Comparison of ENCODE assay signal across 15 mouse cellular contexts in genomic region chr3:63896303-63896702, GRCm38 (mm10). TPM values are rescaled to one million over a fixed set of nuclear protein-coding genes. Genes with fewer than 3 reads are reported as not detected.
DNase-seq lines count a peak whose midpoint lies in the region; ATAC-seq and TF ChIP-seq lines count a peak whose summit lies in the region.
"Had no signal": no experiment of that assay in that cellular context is flagged by ENCODE, and none has a peak within 500 bp of the region (broad histone marks: within the 10 kb centered on the region; RNA-seq: fewer than 3 reads in every experiment).

No protein-coding gene starts in this region.

- ATAC-seq in forebrain, postnatal 0 days = no peak
- no peak for ATAC-seq in kidney, postnatal 0 days (replicated peaks; ENCODE audit: low FRiP score, low read depth)
- no peak for ATAC-seq in midbrain, embryonic 14.5 days (ENCODE audit: low FRiP score, low TSS enrichment)
- no peak for ATAC-seq in granulocyte monocyte progenitor cell, adult 5-6 weeks (replicated peaks; ENCODE audit: poor library complexity, severe bottlenecking)

- TF ChIP-seq CTCF in forebrain, postnatal 0 days (IDR thresholded peaks at IDR 0.05; ENCODE audit: low read depth) = no peak
- no peak for TF ChIP-seq CTCF in kidney, postnatal 0 days (IDR thresholded peaks at IDR 0.05; ENCODE audit: low read depth)

- H3K4me2 ChIP-seq in forebrain, postnatal 0 days (ENCODE audit: low read depth) = no peak overlapping the region
- no peak overlapping the region for H3K4me2 ChIP-seq in kidney, postnatal 0 days (ENCODE audit: low read length)
- H3K4me2 ChIP-seq in midbrain, embryonic 14.5 days (ENCODE audit: low read length) = peak overlapping the region; percentile 74

- peaks cover 76% of the 10 kb centered on the region for H3K4me1 ChIP-seq in forebrain, embryonic 10.5 days
- no peaks in the 10 kb centered on the region for H3K4me1 ChIP-seq in forebrain, postnatal 0 days (ENCODE audit: insufficient read depth)
- 0 out of 2 replicates have a peak, but pooled peaks cover 2% of the 10 kb centered on the region for H3K4me1 ChIP-seq in kidney, postnatal 0 days (replicated peaks; ENCODE audit: insufficient read depth, low read length)
- H3K4me1 ChIP-seq in embryonic facial prominence, embryonic 10.5 days = peaks cover 32% of the 10 kb centered on the region
- peaks cover 22% of the 10 kb centered on the region for H3K4me1 ChIP-seq in midbrain, embryonic 14.5 days (ENCODE audit: control insufficient read depth, insufficient read depth, low read length)

- no peak for DNase-seq in forebrain, embryonic 10.5 days (ENCODE audit: extremely low spot score, low spot score)
- no peak for DNase-seq in forebrain, postnatal 0 days
- peak; percentile 21 for DNase-seq in kidney, postnatal 0 days (ENCODE audit: low spot score)
- DNase-seq in kidney, postnatal 14 days = no peak
- DNase-seq in embryonic facial prominence, embryonic 10.5 days (ENCODE audit: low spot score) = no peak
- no peak for DNase-seq in midbrain, embryonic 14.5 days
- DNase-seq in urinary bladder, adult 2 months (ENCODE audit: low spot score) = no peak
- DNase-seq: cerebellum, postnatal 10 days; gastrocnemius, postnatal 25 days; kidney, adult 8-10 months; left cerebral cortex, postnatal 4 days; thymus, postnatal 14 days had no signal

- peaks cover 9% of the 10 kb centered on the region for H3K36me3 ChIP-seq in forebrain, embryonic 10.5 days (replicated peaks)
- no peaks in the 10 kb centered on the region for H3K36me3 ChIP-seq in forebrain, postnatal 0 days (ENCODE audit: insufficient read depth)
- no peaks in the 10 kb centered on the region for H3K36me3 ChIP-seq in kidney, postnatal 0 days (ENCODE audit: insufficient read depth, low read length)
- H3K36me3 ChIP-seq in embryonic facial prominence, embryonic 10.5 days (replicated peaks) = no peaks in the 10 kb centered on the region
- H3K36me3 ChIP-seq in midbrain, embryonic 14.5 days (ENCODE audit: control insufficient read depth, insufficient read depth, low read length) = no peaks in the 10 kb centered on the region

- H3K4me3 ChIP-seq in forebrain, embryonic 10.5 days = peak overlapping the region; percentile 85
- H3K4me3 ChIP-seq in forebrain, postnatal 0 days (ENCODE audit: low read depth, low read length) = no peak overlapping the region
- no peak overlapping the region for H3K4me3 ChIP-seq in kidney, postnatal 0 days (replicated peaks; ENCODE audit: low read depth, low read length)
- peak overlapping the region; percentile 13; the same call in 1 of the 2 replicates for H3K4me3 ChIP-seq in embryonic facial prominence, embryonic 10.5 days
- H3K4me3 ChIP-seq in midbrain, embryonic 14.5 days (replicated peaks; ENCODE audit: low read depth, low read length) = no peak overlapping the region

- H3K27ac ChIP-seq in forebrain, embryonic 10.5 days = peak overlapping the region; percentile 97
- H3K27ac ChIP-seq in forebrain, postnatal 0 days (ENCODE audit: low read depth, low read length) = no peak overlapping the region
- no peak overlapping the region for H3K27ac ChIP-seq in kidney, postnatal 0 days
- no peak overlapping the region for H3K27ac ChIP-seq in embryonic facial prominence, embryonic 10.5 days (replicated peaks)
- no peak overlapping the region for H3K27ac ChIP-seq in midbrain, embryonic 14.5 days (replicated peaks; ENCODE audit: low read depth, low read length)
- H3K27ac ChIP-seq: stomach, postnatal 0 days had no signal

- no peaks in the 10 kb centered on the region for H3K27me3 ChIP-seq in forebrain, embryonic 10.5 days (ENCODE audit: poor library complexity, severe bottlenecking)
- no peaks in the 10 kb centered on the region for H3K27me3 ChIP-seq in forebrain, postnatal 0 days (ENCODE audit: insufficient read depth, low read length)
- no peaks in the 10 kb centered on the region for H3K27me3 ChIP-seq in kidney, postnatal 0 days (ENCODE audit: insufficient read depth, low read length)
- peaks cover under 1% of the 10 kb centered on the region; the same call in 1 of the 2 replicates for H3K27me3 ChIP-seq in embryonic facial prominence, embryonic 10.5 days (replicated peaks; ENCODE audit: low read depth, poor library complexity, severe bottlenecking)
- H3K27me3 ChIP-seq in midbrain, embryonic 14.5 days (ENCODE audit: control insufficient read depth, insufficient read depth, low read length) = no peaks in the 10 kb centered on the region

- no peaks in the 10 kb centered on the region for H3K9me3 ChIP-seq in forebrain, embryonic 10.5 days
- H3K9me3 ChIP-seq in forebrain, postnatal 0 days (ENCODE audit: low read length) = no peaks in the 10 kb centered on the region
- H3K9me3 ChIP-seq in kidney, postnatal 0 days (replicated peaks; ENCODE audit: low read length) = no peaks in the 10 kb centered on the region
- H3K9me3 ChIP-seq in embryonic facial prominence, embryonic 10.5 days = no peaks in the 10 kb centered on the region
- no peaks in the 10 kb centered on the region for H3K9me3 ChIP-seq in midbrain, embryonic 14.5 days (ENCODE audit: control insufficient read depth, low read length)

- no peak overlapping the region for H3K9ac ChIP-seq in forebrain, postnatal 0 days
- no peak overlapping the region for H3K9ac ChIP-seq in kidney, postnatal 0 days (ENCODE audit: low read depth, low read length)
- no peak overlapping the region for H3K9ac ChIP-seq in midbrain, embryonic 14.5 days (replicated peaks; ENCODE audit: low read length)

- 47% methylated on average over 4 of the region's 4 CpGs for WGBS in forebrain, embryonic 10.5 days
- 38% methylated on average over 4 of the region's 4 CpGs for WGBS in forebrain, postnatal 0 days
- 44% methylated on average over 4 of the region's 4 CpGs for WGBS in kidney, postnatal 0 days
- WGBS in embryonic facial prominence, embryonic 10.5 days = 70% methylated on average over 4 of the region's 4 CpGs
- WGBS in midbrain, embryonic 14.5 days = 31% methylated on average over 4 of the region's 4 CpGs

RNA-seq across cellular contexts. Expression of gene Plch1, which starts 3.0 kb away (rescaled TPM):
- 28.7 and 32.8 TPM in 2 replicates for polyA plus RNA-seq in forebrain, embryonic 10.5 days (2016; fragmentation: Nextera tagmentation; extraction: Ambion mirVana)
- 6.5 and 14.4 TPM in 2 replicates for total RNA-seq in forebrain, postnatal 0 days (2014; rRNA removed)
- 1.6 and 3.5 TPM in 2 replicates for polyA plus RNA-seq in forebrain, postnatal 0 days (2015; fragmentation: Nextera tagmentation; extraction: Ambion mirVana)
- polyA plus RNA-seq in kidney, postnatal 0 days (2015; fragmentation: Nextera tagmentation; extraction: Ambion mirVana) = 5.3 and 6.2 TPM in 2 replicates
- 10.5 and 19.0 TPM in 2 replicates for polyA plus RNA-seq in embryonic facial prominence, embryonic 10.5 days (2016; fragmentation: Nextera tagmentation; extraction: Ambion mirVana)
- polyA plus RNA-seq in midbrain, embryonic 14.5 days (2014; fragmentation: Nextera tagmentation; extraction: Ambion mirVana) = 13.9 and 23.3 TPM in 2 replicates
- 0.38 TPM in 1 of 2 replicates, not detected in the other for total RNA-seq in granulocyte monocyte progenitor cell, adult 5-6 weeks (2014; fragmentation: Nextera tagmentation)
- total RNA-seq in granulocyte monocyte progenitor cell, adult 5-6 weeks (2017) = 0.22 TPM in 1 of 2 replicates, not detected in the other
- polyA plus RNA-seq in urinary bladder, adult 2 months (2012; rRNA removed) = 0.35 and 0.47 TPM in 2 replicates
- total RNA-seq: gastrocnemius, postnatal 25 days had no signal
- polyA plus RNA-seq: liver, adult 2 months had no signal

RNA-seq across cellular contexts. Expression of gene E130311K13Rik, which starts 33.0 kb away (rescaled TPM):
- 2.7 and 3.0 TPM in 2 replicates for polyA plus RNA-seq in forebrain, embryonic 10.5 days (2016; fragmentation: Nextera tagmentation; extraction: Ambion mirVana)
- total RNA-seq in forebrain, postnatal 0 days (2014; rRNA removed) = 15.0 and 20.6 TPM in 2 replicates
- 9.7 and 14.3 TPM in 2 replicates for polyA plus RNA-seq in forebrain, postnatal 0 days (2015; fragmentation: Nextera tagmentation; extraction: Ambion mirVana)
- 4.4 and 6.4 TPM in 2 replicates for polyA plus RNA-seq in kidney, postnatal 0 days (2015; fragmentation: Nextera tagmentation; extraction: Ambion mirVana)
- 2.0 and 2.9 TPM in 2 replicates for polyA plus RNA-seq in embryonic facial prominence, embryonic 10.5 days (2016; fragmentation: Nextera tagmentation; extraction: Ambion mirVana)
- 5.6 TPM in 2 replicates for polyA plus RNA-seq in midbrain, embryonic 14.5 days (2014; fragmentation: Nextera tagmentation; extraction: Ambion mirVana)
- total RNA-seq in granulocyte monocyte progenitor cell, adult 5-6 weeks (2014; fragmentation: Nextera tagmentation) = 1.6 and 2.7 TPM in 2 replicates
- 4.8 and 6.2 TPM in 2 replicates for total RNA-seq in granulocyte monocyte progenitor cell, adult 5-6 weeks (2017)
- 7.7 and 7.9 TPM in 2 replicates for polyA plus RNA-seq in urinary bladder, adult 2 months (2012; rRNA removed)

Comparison
In these comparisons a context has a peak if more than half of its experiments do, and no peak if none do; other contexts are left out.
1. H3K4me3 ChIP-seq: peak in forebrain, embryonic 10.5 days (single experiment) and embryonic facial prominence, embryonic 10.5 days (single experiment); none in forebrain, postnatal 0 days (single experiment), kidney, postnatal 0 days (single experiment) and midbrain, embryonic 14.5 days (single experiment).